Mouse (Mus musculus) gastrocnemius, adult 2 months (tissue): ENCODE results near the gene Cdc20b. TPM values are rescaled to one million over a fixed set of nuclear protein-coding genes. Genes with fewer than 3 reads are reported as not detected.

ENCODE experiments used
- DNase-seq: peaks from one replicate; pipeline ENCODE4 v3.0.0; 2022
- H3K27ac ChIP-seq: fragments of 200-600 bp; 2 replicates; pipeline ENCODE4 v1.8.1; 2022; ENCODE audit warnings: mild to moderate bottlenecking
- H3K4me3 ChIP-seq: fragments of 200-600 bp; 2 replicates; pipeline ENCODE4 v1.8.1; 2022; ENCODE audit warnings: mild to moderate bottlenecking, moderate library complexity
- CTCF ChIP-seq: fragments of 200-600 bp; IDR thresholded peaks from 2 replicates; pipeline ENCODE4 v1.8.1; 2022; ENCODE audit warnings: antibody characterized with exemption, mild to moderate bottlenecking, moderate library complexity
- intact Hi-C: fragments of 180-260 bp; cut with DNase I; formaldehyde crosslinking; loops from one replicate; pipeline ENCODE4 v1.15.1; 2025
- long read RNA-seq, 2 experiments: library from polyadenylated mRNA; stranded (forward); transcript quantifications; one replicate each; pipeline ENCODE4 v2.0.0; 2021
- total RNA-seq, 2 experiments: library from RNA; stranded (reverse); gene quantifications; 2 replicates each; pipeline ENCODE4 v1.2.3; 2021

The Cdc20b gene
- total RNA-seq, result not detected
- long read RNA-seq, experiment 1, partial matches to known transcripts, result 0 of 1 reads
- long read RNA-seq, experiment 1, other reads (novel, unspliced or antisense), result 1 of 1 reads
- long read RNA-seq, experiment 2, result 0 reads

DNA sequence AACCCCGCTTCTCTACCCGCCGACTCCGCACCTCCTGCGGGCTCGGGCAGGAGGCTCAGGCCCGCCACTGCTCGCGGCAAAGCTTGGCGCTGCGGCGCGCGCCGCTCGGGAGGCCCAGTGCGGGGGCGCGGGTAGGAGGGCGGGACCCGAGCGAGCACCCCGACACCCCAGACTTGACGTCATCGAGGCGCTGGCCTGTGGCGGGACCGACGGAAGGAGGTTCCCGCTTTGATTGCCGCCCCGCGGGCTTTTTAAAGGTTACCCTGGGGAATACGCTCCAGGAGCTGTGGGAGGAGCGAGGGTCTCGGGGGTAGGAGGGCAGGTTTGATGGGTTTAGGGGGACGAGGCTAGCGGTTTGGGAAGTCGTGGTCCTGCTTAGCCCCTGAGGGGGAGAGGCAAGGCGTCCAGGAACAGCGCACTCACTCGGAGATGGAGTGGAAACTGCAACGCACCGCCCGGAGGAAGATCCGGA, at the start of gene Cdc20b:
Gene Cdc20b (plus strand): TSS at position 162 of the 472 bp plus-strand sequence.
- peak within 1 kb of the TSS; percentile 64 for H3K4me3 ChIP-seq
- no peak for TF ChIP-seq CTCF
- intact Hi-C loops, result loop anchor here (5.0 to 10.0 kb wide), 2 partner anchors 48 to 360 kb away; partner anchors contain the start of gene Ccno
- peak; percentile 54 for DNase-seq
- H3K27ac ChIP-seq, result no peak within 1 kb of the TSS

DNA sequence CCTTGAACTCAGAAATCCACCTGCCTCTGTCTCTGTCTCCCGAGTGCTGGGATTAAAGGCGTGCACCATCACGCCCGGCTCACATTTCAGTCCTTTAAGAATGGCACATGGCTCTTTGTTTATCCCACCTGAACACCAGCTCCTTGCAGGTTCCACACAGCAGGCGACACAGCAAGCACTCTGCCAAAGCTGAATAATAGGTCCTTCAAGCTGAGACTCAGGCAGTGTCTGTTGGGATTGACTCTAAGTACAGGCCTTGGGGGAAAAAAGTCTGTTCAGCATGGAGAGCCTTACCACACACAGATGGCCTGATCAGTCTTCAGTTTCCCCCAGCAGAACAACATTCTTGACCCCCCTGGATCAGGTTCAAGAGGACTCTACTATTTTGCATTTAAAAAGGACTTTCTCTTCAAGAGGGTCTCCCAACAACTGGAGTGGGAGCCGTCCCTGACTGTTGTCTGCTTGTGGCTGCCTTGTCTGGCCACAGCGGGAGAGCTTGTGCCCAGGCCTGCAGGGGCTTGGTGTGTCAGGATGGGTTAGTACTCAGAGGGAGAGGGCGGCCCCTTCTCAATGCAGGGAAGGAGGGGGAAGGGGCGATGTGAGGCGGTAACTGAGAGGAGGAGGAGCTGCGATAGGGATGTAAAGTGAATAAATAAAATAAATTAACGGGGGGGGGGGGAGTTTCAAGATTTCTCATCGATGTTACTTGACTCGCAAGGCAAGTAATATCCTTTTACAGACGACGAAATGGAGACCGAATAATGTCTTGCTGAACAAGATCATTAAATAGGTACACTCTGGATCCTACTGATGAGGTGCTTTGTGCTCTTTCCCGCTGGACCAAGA, 49.1 kb upstream of the Cdc20b start:
- intact Hi-C loops, result loop anchor here (5.0 kb wide), 1 partner anchor 51 kb away; the partner anchor contains the start of gene Cdc20b
- Histone ChIP-seq H3K4me3 (no peak overlapping the region), H3K27ac (no peak overlapping the region)
- no peak for TF ChIP-seq CTCF
- DNase-seq, result no peak

DNA sequence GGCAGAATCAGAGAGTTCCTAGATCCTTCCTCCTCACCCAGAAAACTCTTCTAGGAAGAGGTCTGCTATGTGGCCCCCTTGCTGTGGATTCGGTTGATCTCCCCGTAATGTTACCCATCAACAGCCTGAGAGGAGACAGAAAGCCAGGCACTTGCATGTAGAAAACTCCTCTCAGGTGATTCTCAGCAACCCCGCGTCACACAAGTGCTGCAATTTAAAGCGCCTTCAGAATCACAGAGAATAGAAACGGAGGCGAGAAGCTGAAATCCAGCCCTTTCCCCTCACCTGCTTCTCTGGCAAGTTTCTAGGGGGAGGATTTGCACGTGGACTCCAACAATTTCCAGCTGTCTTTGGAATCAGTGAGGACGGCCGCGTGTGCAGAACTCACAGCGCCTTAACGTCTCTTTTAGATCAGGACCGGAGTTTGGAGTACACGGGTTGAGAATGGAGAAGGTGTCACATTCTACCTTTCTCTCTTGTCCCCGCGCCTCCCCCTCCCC, 48.4 kb upstream of the Cdc20b start:
- DNase-seq, result no peak
- no peak for TF ChIP-seq CTCF
- Histone ChIP-seq H3K27ac (no peak overlapping the region), H3K4me3 (no peak overlapping the region)
- intact Hi-C loops, result loop anchor here (5.0 kb wide), 1 partner anchor 51 kb away; the partner anchor contains the start of gene Cdc20b

- intact Hi-C loops, result loop anchor here (5.0 kb wide), 1 partner anchor 50 kb away; the partner anchor contains the start of gene Cdc20b
- TF ChIP-seq CTCF, result no peak
- DNase-seq, result peak; percentile 94
- Histone ChIP-seq H3K27ac (no peak within 1 kb of the TSS; the same call in 1 of the 2 replicates), H3K4me3 (peak within 1 kb of the TSS; percentile 79)
Observed at GRCm38 (mm10) chr13:112987532-112987943, 47.4 kb upstream of the Cdc20b start, which contains the start of gene Ccno. Gene Ccno, plus strand, starts transcription at chr13:112987802.

- TF ChIP-seq CTCF, result no peak
- Histone ChIP-seq H3K4me3 (peak overlapping the region; percentile 79), H3K27ac (no peak overlapping the region; the same call in 1 of the 2 replicates)
- intact Hi-C loops, result loop anchor here (5.0 kb wide), 1 partner anchor 49 kb away; the partner anchor contains the start of gene Cdc20b
- DNase-seq, result no peak
Observed at GRCm38 (mm10) chr13:112987991-112988390, 46.9 kb upstream of the Cdc20b start.

DNA sequence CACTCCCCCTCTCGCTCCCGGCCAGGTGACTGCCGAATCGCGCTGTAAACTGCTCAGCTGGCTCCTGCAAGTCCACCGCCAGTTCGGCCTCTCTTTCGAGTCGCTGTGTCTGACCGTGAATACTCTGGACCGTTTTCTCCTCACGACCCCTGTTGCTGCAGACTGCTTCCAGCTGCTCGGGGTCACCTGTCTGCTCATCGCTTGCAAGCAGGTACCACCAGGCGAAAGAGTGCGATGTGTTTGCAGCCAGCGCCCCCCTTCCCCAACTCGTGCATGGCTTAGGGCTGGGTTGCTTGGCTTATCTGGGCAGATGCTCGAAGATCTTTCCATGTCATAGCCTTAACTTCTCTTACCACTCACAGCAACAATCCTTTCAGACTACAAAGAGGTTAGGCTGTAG, 46.0 kb upstream of the Cdc20b start:
- Histone ChIP-seq H3K27ac (no peak overlapping the region), H3K4me3 (peak overlapping the region; percentile 79)
- no peak for DNase-seq
- TF ChIP-seq CTCF, result no peak
- intact Hi-C loops, result loop anchor here (5.0 kb wide), 1 partner anchor 48 kb away; the partner anchor contains the start of gene Cdc20b

DNA sequence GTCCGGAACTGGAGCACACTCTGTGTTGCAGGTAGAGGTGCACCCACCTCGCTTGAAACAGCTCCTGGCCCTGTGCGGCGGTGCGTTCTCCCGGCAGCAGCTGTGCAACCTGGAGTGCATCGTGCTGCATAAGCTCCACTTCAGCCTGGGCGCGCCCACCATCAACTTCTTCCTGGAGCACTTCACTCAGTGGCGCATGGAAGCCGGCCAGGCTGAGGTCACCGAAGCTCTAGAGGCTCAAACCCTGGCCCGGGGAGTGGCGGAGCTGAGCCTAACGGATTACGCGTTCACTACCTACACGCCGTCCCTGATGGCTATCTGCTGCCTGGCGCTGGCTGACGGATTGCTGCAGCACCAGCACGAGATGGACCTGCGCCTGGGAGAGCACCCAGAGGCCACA, 45.4 kb upstream of the Cdc20b start:
- Histone ChIP-seq H3K4me3 (no peak overlapping the region), H3K27ac (no peak overlapping the region)
- intact Hi-C loops, result loop anchor here (5.0 kb wide), 1 partner anchor 48 kb away; the partner anchor contains the start of gene Cdc20b
- TF ChIP-seq CTCF, result no peak
- DNase-seq, result peak; percentile 29

GRCm38 (mm10) chr13:112990346-112990745, 44.6 kb upstream of the Cdc20b start:
- Histone ChIP-seq H3K4me3 (no peak overlapping the region), H3K27ac (no peak overlapping the region)
- TF ChIP-seq CTCF, result no peak
- intact Hi-C loops, result no loop called here
- no peak for DNase-seq

DNA sequence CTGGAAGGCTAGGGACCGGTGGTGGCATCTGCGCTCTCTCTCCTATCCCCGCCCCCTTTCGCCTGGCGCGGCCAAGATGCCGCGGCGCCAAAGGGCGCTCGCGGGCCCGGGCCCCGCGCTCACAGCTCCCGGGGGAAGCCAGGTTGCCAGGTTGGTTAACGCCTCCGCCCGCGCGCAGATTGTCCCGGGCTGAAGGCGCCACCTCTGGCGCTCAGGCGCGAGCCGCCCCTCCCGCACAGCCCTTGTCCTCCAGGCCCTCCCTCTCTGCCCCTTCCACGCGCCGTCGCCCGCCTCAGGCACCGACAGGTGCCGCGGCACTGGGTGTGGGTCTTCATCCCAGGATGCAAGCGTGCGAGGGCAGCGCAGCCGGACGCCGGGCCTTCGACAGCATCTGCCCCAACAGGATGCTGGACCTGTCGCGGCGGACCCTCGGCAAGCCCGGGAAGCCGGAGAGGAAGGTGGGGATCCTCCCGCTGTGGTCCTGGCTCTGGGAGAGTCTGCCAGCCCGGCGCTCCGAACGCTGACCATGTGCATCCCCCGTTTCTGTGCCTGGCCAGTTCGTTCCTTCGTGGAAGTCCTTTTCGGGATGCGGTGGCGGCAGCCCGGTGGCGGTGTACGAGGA, 41.3 kb upstream of the Cdc20b start, which contains the start of gene Mcidas:
Gene Mcidas (plus strand): TSS at position 315 of the 622 bp plus-strand sequence.
- no peak for TF ChIP-seq CTCF
- DNase-seq, result peak; percentile 34
- intact Hi-C loops, result no loop called here
- peak within 1 kb of the TSS; percentile 63 for H3K4me3 ChIP-seq
- no peak within 1 kb of the TSS for H3K27ac ChIP-seq

DNA sequence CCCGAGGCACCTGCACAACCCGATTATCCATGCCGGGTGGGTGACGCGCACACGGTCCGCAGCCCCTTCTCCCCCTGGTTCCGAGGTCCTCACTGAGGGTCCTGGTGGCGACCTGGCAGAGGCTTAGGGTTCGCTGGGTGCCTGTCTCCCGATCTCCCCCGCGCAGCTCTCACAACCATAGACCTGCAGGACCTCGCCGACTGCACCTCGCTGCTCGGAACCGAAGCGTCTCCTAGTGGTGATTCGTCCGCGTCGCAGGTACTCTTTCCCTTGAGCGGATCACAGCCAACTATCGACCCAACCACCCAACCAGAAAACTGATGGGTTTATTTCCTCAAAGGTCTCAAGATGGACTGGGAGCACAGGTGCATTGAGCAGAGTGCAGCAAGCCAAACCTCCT, 40.7 kb upstream of the Cdc20b start:
- no peak overlapping the region for H3K27ac ChIP-seq
- peak; percentile 49 for DNase-seq
- TF ChIP-seq CTCF, result peak; percentile 65
- peak overlapping the region; percentile 63 for H3K4me3 ChIP-seq
- intact Hi-C loops, result no loop called here

- no peak for DNase-seq
- Histone ChIP-seq H3K4me3 (no peak overlapping the region), H3K27ac (no peak overlapping the region)
- TF ChIP-seq CTCF, result no peak
- intact Hi-C loops, result no loop called here
Observed at GRCm38 (mm10) chr13:112996407-112996806, 38.5 kb upstream of the Cdc20b start.

- intact Hi-C loops, result no loop called here
Observed at GRCm38 (mm10) chr13:112997369-112997768, 37.5 kb upstream of the Cdc20b start.

More at GRCm38 (mm10) chr13:112997369-112997768, 37.5 kb upstream of the Cdc20b start:
- Histone ChIP-seq H3K4me3 (no peak overlapping the region), H3K27ac (no peak overlapping the region)
- TF ChIP-seq CTCF, result no peak
- no peak for DNase-seq
